Mouse (Mus musculus): Measurements from ENCODE around the gene Dnah7b.
"Not testable (repeated sequence)": the region's sequence is repeated elsewhere in the genome, so short reads cannot be mapped to it uniquely, and the experiment has no call there.

Gene Dnah7b

DNA sequence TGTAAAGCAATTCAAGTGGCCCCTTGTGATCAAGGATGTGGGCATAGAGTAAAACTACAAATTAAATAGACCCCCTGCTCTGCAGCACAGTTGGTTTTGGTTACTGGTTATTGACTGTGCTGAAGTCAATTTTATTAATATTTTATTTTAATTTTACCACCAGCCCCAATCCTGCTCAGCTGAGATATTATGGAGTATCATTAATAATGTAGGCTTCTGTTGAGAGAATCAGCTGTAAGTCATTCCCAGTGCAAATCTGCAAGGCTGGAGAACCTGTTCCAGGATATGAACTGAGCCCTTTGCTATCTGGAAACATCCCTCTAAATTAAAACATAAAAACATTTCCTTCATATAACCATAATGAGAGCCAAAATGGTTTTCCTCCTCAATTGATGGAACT, 259.8 kb downstream of the Dnah7b start:
- not testable (repeated sequence) for DNase-seq (ENCODE audit: low read depth)

DNA sequence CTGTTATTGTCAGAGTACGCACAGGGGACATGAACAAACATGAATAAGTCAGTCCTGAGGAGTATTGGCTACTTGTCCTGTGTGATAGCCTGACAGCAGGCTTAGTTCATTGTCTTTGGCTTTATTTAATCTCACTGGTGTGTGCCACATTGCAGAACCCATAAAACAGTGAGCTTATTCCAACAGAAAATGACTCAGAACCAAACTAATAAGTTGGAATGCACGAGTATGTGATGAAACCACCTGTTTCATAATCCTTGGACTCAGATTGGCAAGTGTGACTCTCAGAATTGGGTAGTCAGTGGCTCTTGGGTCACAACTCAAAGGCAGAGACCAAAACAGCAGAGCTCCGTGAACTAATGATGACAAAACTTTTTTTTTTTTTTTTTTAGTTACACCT, 279.2 kb downstream of the Dnah7b start:
- not testable (repeated sequence) for DNase-seq (ENCODE audit: low read depth)

DNA sequence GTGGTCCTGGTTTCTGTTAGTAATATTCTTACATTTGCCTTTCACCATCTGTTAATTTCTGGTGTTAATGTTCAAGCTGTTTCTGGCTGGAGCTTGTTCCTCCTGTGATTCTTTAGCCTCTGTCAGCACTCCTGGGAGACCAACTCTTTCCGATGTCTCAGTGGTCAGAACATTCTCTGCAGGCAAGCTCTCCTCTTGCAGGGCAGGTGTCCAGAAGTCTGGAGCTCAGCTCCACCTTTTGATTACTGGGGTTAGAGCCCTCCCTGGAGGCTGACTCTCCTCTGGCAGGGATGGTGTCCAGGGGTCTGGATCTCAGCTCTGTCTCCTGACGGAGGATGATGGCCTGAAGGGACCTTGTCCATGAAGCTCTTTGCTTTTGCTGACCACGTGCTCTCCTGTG, 314.5 kb downstream of the Dnah7b start:
- DNase-seq (ENCODE audit: low read depth), result not testable (repeated sequence)

DNA sequence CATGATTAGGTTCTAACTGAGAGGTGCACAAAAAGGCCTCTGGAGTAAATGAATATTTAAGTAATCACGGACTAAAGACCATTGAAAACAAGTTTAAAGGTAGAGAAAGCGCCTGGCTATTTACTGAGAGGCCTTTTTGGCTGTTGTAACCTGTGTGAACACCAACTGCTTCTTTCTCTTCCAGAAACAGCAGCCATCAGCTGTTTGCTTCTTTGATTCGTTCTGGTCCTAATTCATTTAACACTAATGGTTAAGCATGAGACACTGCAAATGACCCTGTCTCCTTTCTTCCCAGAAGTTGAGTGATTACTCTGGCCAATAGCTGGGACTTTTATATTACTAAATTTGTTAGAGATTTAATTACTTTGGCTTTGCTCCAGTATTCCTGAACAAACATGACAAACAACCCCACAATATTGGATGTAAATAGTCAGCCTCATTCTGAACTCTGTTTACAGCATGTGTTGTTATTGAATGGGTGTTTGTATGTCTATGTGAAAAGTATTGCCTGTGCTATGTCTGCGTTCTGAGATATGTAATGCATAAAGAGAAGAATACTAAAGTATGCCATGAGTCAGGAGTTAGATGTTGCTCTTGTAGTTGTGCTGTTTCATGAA, 328.7 kb downstream of the Dnah7b start:
- not testable (repeated sequence) for DNase-seq (ENCODE audit: low read depth)

DNA sequence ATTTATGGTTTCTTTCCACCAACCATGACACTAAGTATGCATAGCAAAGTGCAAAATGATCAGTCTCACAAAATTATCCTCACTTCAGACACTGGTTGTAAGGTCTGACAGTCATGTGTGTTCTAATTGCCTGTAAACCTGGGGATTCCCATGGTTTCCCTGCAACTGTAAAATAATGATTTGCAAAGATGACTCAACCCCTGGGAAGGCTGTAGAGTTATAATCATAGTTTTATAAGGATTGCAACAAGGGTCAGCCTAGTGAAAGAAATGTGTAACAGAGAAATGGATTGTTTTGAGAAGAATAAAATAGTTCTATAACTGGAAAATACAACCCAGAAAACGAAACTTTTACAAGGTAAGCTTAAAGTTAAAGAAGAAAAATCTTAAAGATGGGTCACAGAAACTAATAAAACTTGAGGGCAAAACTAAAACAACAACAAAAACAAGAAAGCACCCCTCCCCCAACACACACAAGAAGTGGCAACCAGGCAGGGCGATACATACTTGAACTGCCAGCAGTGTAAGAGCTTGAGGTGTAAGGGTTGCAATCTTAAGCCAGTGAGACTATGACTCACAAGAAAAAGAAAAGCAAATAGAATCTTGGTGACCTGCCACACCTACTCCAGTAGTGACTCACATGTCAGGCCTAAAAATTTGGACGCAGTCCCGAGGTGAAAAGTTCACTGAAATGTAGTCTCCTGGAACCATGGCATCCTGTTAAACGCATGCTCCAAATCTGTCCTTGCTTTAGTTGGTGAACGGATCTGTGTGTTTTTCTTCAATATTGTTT, 342.4 kb downstream of the Dnah7b start:
- DNase-seq (ENCODE audit: low read depth), result no peak

DNA sequence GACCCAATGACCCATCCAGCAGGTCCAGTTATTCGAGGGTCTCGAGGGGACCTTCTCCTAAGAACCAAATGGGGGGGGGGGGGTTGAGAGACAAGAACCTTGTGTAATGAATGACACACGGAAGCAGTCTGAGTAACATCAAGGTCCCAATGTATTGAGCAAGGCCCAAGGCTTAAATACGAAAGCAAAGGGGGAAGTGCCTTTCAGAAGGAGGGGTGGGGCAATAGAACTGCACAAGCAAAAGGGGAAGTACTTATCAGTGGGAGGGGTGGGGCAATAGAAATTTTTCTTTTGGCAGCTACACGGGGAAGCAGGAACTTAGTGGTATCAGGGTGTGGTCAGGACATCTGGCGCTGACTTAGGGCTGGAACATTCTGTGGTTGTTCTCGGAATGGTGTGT, 348.7 kb downstream of the Dnah7b start:
- not testable (repeated sequence) for DNase-seq (ENCODE audit: low read depth)

DNA sequence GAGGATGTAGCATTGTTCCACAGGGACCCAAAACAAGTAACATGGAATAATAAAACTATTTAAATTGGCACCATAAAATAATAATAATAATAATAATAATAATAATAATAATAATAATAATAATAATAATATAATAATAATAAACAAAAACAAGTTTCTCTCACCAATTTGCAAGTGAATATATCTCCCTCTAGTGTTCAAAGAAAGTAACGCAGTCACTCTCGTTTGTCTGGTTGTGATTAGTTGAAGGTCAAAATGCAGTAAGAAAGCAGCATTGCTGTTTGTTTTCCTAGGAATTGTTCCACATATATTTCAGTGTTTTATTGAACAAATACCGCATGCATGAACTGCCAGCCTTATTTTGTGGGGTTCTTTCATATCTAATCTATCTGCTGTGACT, 350.8 kb downstream of the Dnah7b start:
- DNase-seq (ENCODE audit: low read depth), result peak; percentile 10

DNA sequence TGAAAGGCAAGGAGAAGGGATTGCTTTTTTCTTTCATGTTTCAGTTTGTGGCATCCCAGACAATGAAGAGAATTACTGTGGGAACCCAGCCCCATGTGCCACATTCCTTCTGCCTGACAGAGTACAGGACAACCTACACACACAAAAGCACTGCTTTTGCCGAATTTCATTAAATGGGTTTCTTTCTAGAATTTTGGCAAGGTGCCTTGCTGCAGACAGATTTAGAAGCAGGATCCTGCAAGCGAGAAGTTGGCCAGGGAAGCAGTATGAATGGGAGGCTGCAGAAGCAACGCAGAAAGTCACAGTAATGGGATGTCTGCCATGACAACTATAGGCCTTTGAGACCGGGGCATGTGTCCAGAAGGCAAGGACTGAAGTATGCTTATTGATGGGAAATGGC, 352.9 kb downstream of the Dnah7b start:
- DNase-seq (ENCODE audit: low read depth), result not testable (repeated sequence)

Measured in naive thymus-derived CD4-positive, alpha-beta T cell, adult 2 months (primary cell).